In genomic region chr5:77399076-77399475, GRCm38 (mm10) we compare ENCODE assay signal across 24 mouse cellular contexts. TPM values are rescaled to one million over a fixed set of nuclear protein-coding genes. Genes with fewer than 3 reads are reported as not detected.
DNase-seq lines count a peak whose midpoint lies in the region; ATAC-seq and TF ChIP-seq lines count a peak whose summit lies in the region.
"Had no signal": no experiment of that assay in that cellular context is flagged by ENCODE, and none has a peak within 500 bp of the region (broad histone marks: within the 10 kb centered on the region; RNA-seq: fewer than 3 reads in every experiment).

No protein-coding gene starts in this region.

- intact Hi-C loops in gastrocnemius, adult 2 months (cut with DNase I) = no loop called here

- 80% methylated on average over 4 of the region's 4 CpGs for WGBS in kidney, embryonic 14.5 days
- 74% methylated on average over 4 of the region's 4 CpGs for WGBS in midbrain, embryonic 10.5 days
- 52% methylated on average over 4 of the region's 4 CpGs for WGBS in midbrain, embryonic 14.5 days

- H3K36me3 ChIP-seq in kidney, embryonic 14.5 days (ENCODE audit: control insufficient read depth, insufficient read depth, low read length) = no peaks in the 10 kb centered on the region
- no peaks in the 10 kb centered on the region for H3K36me3 ChIP-seq in midbrain, embryonic 10.5 days
- no peaks in the 10 kb centered on the region for H3K36me3 ChIP-seq in midbrain, embryonic 14.5 days (ENCODE audit: control insufficient read depth, insufficient read depth, low read length)
- H3K36me3 ChIP-seq: embryonic facial prominence, embryonic 15.5 days; heart, embryonic 10.5 days; liver, embryonic 13.5 days; midbrain, embryonic 12.5 days; neural tube, embryonic 15.5 days had no signal

- no peaks in the 10 kb centered on the region for H3K27me3 ChIP-seq in kidney, embryonic 14.5 days (ENCODE audit: control insufficient read depth, insufficient read depth, low read length)
- H3K27me3 ChIP-seq in midbrain, embryonic 10.5 days (ENCODE audit: low read depth, poor library complexity, severe bottlenecking) = peaks cover 9% of the 10 kb centered on the region; the same call in 1 of the 2 replicates
- no peaks in the 10 kb centered on the region for H3K27me3 ChIP-seq in midbrain, embryonic 14.5 days (ENCODE audit: control insufficient read depth, insufficient read depth, low read length)
- H3K27me3 ChIP-seq: embryonic facial prominence, embryonic 15.5 days; liver, embryonic 13.5 days; neural tube, embryonic 15.5 days had no signal

- H3K27ac ChIP-seq in gastrocnemius, adult 2 months = peak overlapping the region; percentile 74
- H3K27ac ChIP-seq in kidney, embryonic 14.5 days (ENCODE audit: low read depth, low read length) = peak overlapping the region; percentile 39; the same call in 1 of the 2 replicates
- 0 out of 2 replicates have a peak overlapping the region, but pooled peaks have one; percentile 33 for H3K27ac ChIP-seq in midbrain, embryonic 10.5 days (replicated peaks)
- no peak overlapping the region for H3K27ac ChIP-seq in midbrain, embryonic 14.5 days (replicated peaks; ENCODE audit: low read depth, low read length)
- H3K27ac ChIP-seq: embryonic facial prominence, embryonic 15.5 days; heart, embryonic 10.5 days; layer of hippocampus, adult 2 months; liver, embryonic 13.5 days; macrophage; midbrain, embryonic 12.5 days; neural tube, embryonic 15.5 days had no signal

- no peak for TF ChIP-seq CTCF in gastrocnemius, adult 2 months (IDR thresholded peaks at IDR 0.05)

- DNase-seq in gastrocnemius, adult 2 months = no peak
- no peak for DNase-seq in gastrocnemius, postnatal 25 days
- no peak for DNase-seq in kidney, adult 11 months
- no peak for DNase-seq in midbrain, embryonic 10.5 days (ENCODE audit: low spot score)
- no peak for DNase-seq in midbrain, embryonic 14.5 days
- DNase-seq in kidney, postnatal 14 days = peak; percentile 39
- no peak for DNase-seq in right cerebral cortex, postnatal 10 days (ENCODE audit: low spot score in 2 of 2)
- DNase-seq: adrenal gland, postnatal 14 days; cerebellum, postnatal 14 days; embryo, embryonic 11 days; layer of hippocampus, postnatal 36 days; liver, embryonic 13.5 days; right cerebral cortex, postnatal 14 days; spleen, adult 18-20 months had no signal

- H3K4me3 ChIP-seq in gastrocnemius, adult 2 months = peak overlapping the region; percentile 1; the same call in 1 of the 2 replicates
- no peak overlapping the region for H3K4me3 ChIP-seq in kidney, embryonic 14.5 days (ENCODE audit: low read length)
- H3K4me3 ChIP-seq in midbrain, embryonic 10.5 days = no peak overlapping the region
- no peak overlapping the region for H3K4me3 ChIP-seq in midbrain, embryonic 14.5 days (replicated peaks; ENCODE audit: low read depth, low read length)
- H3K4me3 ChIP-seq: embryonic facial prominence, embryonic 15.5 days; heart, embryonic 10.5 days; layer of hippocampus, adult 2 months; liver, embryonic 13.5 days; midbrain, embryonic 12.5 days; neural tube, embryonic 15.5 days had no signal

- ATAC-seq in kidney, embryonic 14.5 days (ENCODE audit: low FRiP score, low TSS enrichment) = no peak
- ATAC-seq in midbrain, embryonic 14.5 days (ENCODE audit: low FRiP score, low TSS enrichment) = no peak
- ATAC-seq: CD4-positive, CD25-positive, alpha-beta regulatory T cell, adult 4 months; forebrain, embryonic 16.5 days; inflammation-experienced regulatory T-cells, adult 6 months had no signal

- H3K4me2 ChIP-seq in kidney, embryonic 14.5 days (replicated peaks; ENCODE audit: low read depth, low read length) = no peak overlapping the region
- H3K4me2 ChIP-seq in midbrain, embryonic 14.5 days (ENCODE audit: low read length) = no peak overlapping the region
- H3K4me2 ChIP-seq: embryonic facial prominence, embryonic 15.5 days; liver, embryonic 13.5 days; midbrain, embryonic 12.5 days; neural tube, embryonic 15.5 days had no signal

- H3K9me3 ChIP-seq in kidney, embryonic 14.5 days (ENCODE audit: control insufficient read depth, low read length) = no peaks in the 10 kb centered on the region
- H3K9me3 ChIP-seq in midbrain, embryonic 10.5 days (replicated peaks) = no peaks in the 10 kb centered on the region
- no peaks in the 10 kb centered on the region for H3K9me3 ChIP-seq in midbrain, embryonic 14.5 days (ENCODE audit: control insufficient read depth, low read length)
- H3K9me3 ChIP-seq: embryonic facial prominence, embryonic 15.5 days; heart, embryonic 10.5 days; liver, embryonic 13.5 days; midbrain, embryonic 12.5 days; neural tube, embryonic 15.5 days had no signal

- peaks cover 33% of the 10 kb centered on the region; the same call in 1 of the 2 replicates for H3K4me1 ChIP-seq in kidney, embryonic 14.5 days (ENCODE audit: control insufficient read depth, insufficient read depth, low read length)
- peaks cover 36% of the 10 kb centered on the region for H3K4me1 ChIP-seq in midbrain, embryonic 10.5 days
- H3K4me1 ChIP-seq in midbrain, embryonic 14.5 days (ENCODE audit: control insufficient read depth, insufficient read depth, low read length) = peaks cover 3% of the 10 kb centered on the region; the same call in 1 of the 2 replicates
- H3K4me1 ChIP-seq: liver, embryonic 13.5 days had no signal

- no peak overlapping the region for H3K9ac ChIP-seq in kidney, embryonic 14.5 days (ENCODE audit: low read depth, low read length)
- no peak overlapping the region for H3K9ac ChIP-seq in midbrain, embryonic 14.5 days (replicated peaks; ENCODE audit: low read length)
- H3K9ac ChIP-seq: embryonic facial prominence, embryonic 15.5 days; liver, embryonic 13.5 days; midbrain, embryonic 12.5 days; neural tube, embryonic 15.5 days had no signal

RNA-seq across cellular contexts. Expression of gene Igfbp7, which starts 8.8 kb away (rescaled TPM):
- total RNA-seq in gastrocnemius, adult 2 months (2021) = 10 to 100 TPM; 63.6 to 92.5 TPM
- 100 to 1,000 TPM; 105 to 156 TPM for total RNA-seq in gastrocnemius, postnatal 25 days (2021)
- 250 and 252 TPM in 2 replicates for polyA plus RNA-seq in kidney, embryonic 14.5 days (2014; fragmentation: Nextera tagmentation; extraction: Ambion mirVana)
- 10.4 and 16.3 TPM in 2 replicates for polyA plus RNA-seq in midbrain, embryonic 10.5 days (2016; fragmentation: Nextera tagmentation; extraction: Ambion mirVana)
- 56.3 and 60.7 TPM in 2 replicates for polyA plus RNA-seq in midbrain, embryonic 14.5 days (2014; fragmentation: Nextera tagmentation; extraction: Ambion mirVana)
